Mouse (Mus musculus) urinary bladder, adult 2 months (tissue): ENCODE data around the gene Hba-x. TPM values are rescaled to one million over a fixed set of nuclear protein-coding genes. Genes with fewer than 3 reads are reported as not detected.
A peak's percentile ranks its signal among the peaks of the same experiment; 100 is the strongest.
"Not testable (repeated sequence)": the region's sequence is repeated elsewhere in the genome, so short reads cannot be mapped to it uniquely, and the experiment has no call there.

ENCODE experiments used
- DNase-seq: peaks from one replicate; pipeline ENCODE4 v3.0.0; 2022; ENCODE audit warnings: low spot score
- polyA plus RNA-seq: library from polyadenylated mRNA; depleted of rRNA; stranded (reverse); fragments of >200 nt; gene quantifications from 2 replicates; pipeline ENCODE4 v1.2.3, GENCODE M21; 2012

The Hba-x gene
- polyA plus RNA-seq, 1 experiment, result 0.19 TPM

GRCm38 (mm10) chr11:32285887-32286286 is 9.7 kb downstream of the Hba-x start:
- DNase-seq, result not testable (repeated sequence)

- peak; percentile 58 for DNase-seq
Measured at GRCm38 (mm10) chr11:32286695-32287492, 10.7 kb downstream of the Hba-x start, which contains the start of gene Hbq1b. Gene Hbq1b, plus strand, starts transcription at chr11:32286965.

GRCm38 (mm10) chr11:32287493-32287825 is 11.3 kb downstream of the Hba-x start:
- DNase-seq, result no peak

- not testable (repeated sequence) for DNase-seq
Measured at GRCm38 (mm10) chr11:32292819-32293218, 16.6 kb downstream of the Hba-x start.

GRCm38 (mm10) chr11:32293479-32293878 is 17.3 kb downstream of the Hba-x start:
- not testable (repeated sequence) for DNase-seq

GRCm38 (mm10) chr11:32296203-32296602 is 20.0 kb downstream of the Hba-x start, which contains the start of gene Hba-a2:
Gene Hba-a2, plus strand, starts transcription at chr11:32296489.
- not testable (repeated sequence) for DNase-seq

- DNase-seq, result not testable (repeated sequence)
Measured at GRCm38 (mm10) chr11:32297417-32297816, 21.2 kb downstream of the Hba-x start.

- no peak for DNase-seq
Measured at GRCm38 (mm10) chr11:32297866-32298531, 21.8 kb downstream of the Hba-x start.

- DNase-seq, result no peak
Measured at GRCm38 (mm10) chr11:32298532-32298918, 22.3 kb downstream of the Hba-x start.

- peak; percentile 34 for DNase-seq
Measured at GRCm38 (mm10) chr11:32299865-32300264, 23.7 kb downstream of the Hba-x start, which contains the start of gene Hbq1a. Gene Hbq1a, plus strand, starts transcription at chr11:32300069.

- DNase-seq, result no peak
Measured at GRCm38 (mm10) chr11:32300279-32301267, 24.4 kb downstream of the Hba-x start.

GRCm38 (mm10) chr11:32301506-32301905 is 25.3 kb downstream of the Hba-x start:
- DNase-seq, result no peak

GRCm38 (mm10) chr11:32302824-32303419 is 26.7 kb downstream of the Hba-x start:
- no peak for DNase-seq

GRCm38 (mm10) chr11:32303455-32303854 is 27.3 kb downstream of the Hba-x start:
- no peak for DNase-seq

GRCm38 (mm10) chr11:32307006-32307405 is 30.8 kb downstream of the Hba-x start:
- DNase-seq, result no peak

- no peak for DNase-seq
Measured at GRCm38 (mm10) chr11:32309446-32309845, 33.2 kb downstream of the Hba-x start.

- no peak for DNase-seq
Measured at GRCm38 (mm10) chr11:32309928-32310327, 33.7 kb downstream of the Hba-x start.

- DNase-seq, result no peak
Measured at GRCm38 (mm10) chr11:32316009-32316408, 39.8 kb downstream of the Hba-x start.

GRCm38 (mm10) chr11:32320507-32321195 is 44.5 kb downstream of the Hba-x start:
- DNase-seq, result no peak

GRCm38 (mm10) chr11:32321196-32321565 is 45.0 kb downstream of the Hba-x start:
- DNase-seq, result no peak

GRCm38 (mm10) chr11:32324609-32325008 is 48.4 kb downstream of the Hba-x start:
- peak; percentile 75 for DNase-seq
